Mouse (Mus musculus) right cerebral cortex, adult 2 months (tissue): Measurements from ENCODE around the gene Washc2.
"Not testable (repeated sequence)": the region's sequence is repeated elsewhere in the genome, so short reads cannot be mapped to it uniquely, and the experiment has no call there.

Experiments
- DNase-seq, 2 experiments: peaks; one replicate each; pipeline ENCODE4 v3.0.0; 2021 to 2022; ENCODE audit warnings: low spot score in 2 of 2

The Washc2 gene

GRCm38 (mm10) chr6:116207729-116208534 lies at the start of gene Washc2:
Gene Washc2 (plus strand): TSS chr6:116208038.
- peak; percentile 95 to 96 for DNase-seq

GRCm38 (mm10) chr6:116166383-116166782 lies 41.5 kb upstream of the Washc2 start:
- no peak for DNase-seq

- DNase-seq = not testable (repeated sequence)
Observed at GRCm38 (mm10) chr6:116173511-116174099, 34.2 kb upstream of the Washc2 start.

- no peak for DNase-seq
Observed at GRCm38 (mm10) chr6:116178376-116178775, 29.5 kb upstream of the Washc2 start.

- no peak for DNase-seq
Observed at GRCm38 (mm10) chr6:116180731-116181130, 27.1 kb upstream of the Washc2 start.

GRCm38 (mm10) chr6:116183509-116183908 lies 24.3 kb upstream of the Washc2 start:
- no peak for DNase-seq

GRCm38 (mm10) chr6:116186485-116186884 lies 21.4 kb upstream of the Washc2 start:
- DNase-seq = no peak

GRCm38 (mm10) chr6:116189417-116189816 lies 18.4 kb upstream of the Washc2 start:
- DNase-seq = no peak

- no peak for DNase-seq
Observed at GRCm38 (mm10) chr6:116192809-116193311, 15.0 kb upstream of the Washc2 start.

GRCm38 (mm10) chr6:116193394-116194393 lies 14.1 kb upstream of the Washc2 start, which contains the start of gene Tmcc1:
Gene Tmcc1 (minus strand): TSS chr6:116193486.
- DNase-seq = peak; percentile 98 to 99

GRCm38 (mm10) chr6:116195811-116196210 lies 12.0 kb upstream of the Washc2 start:
- no peak for DNase-seq

- DNase-seq = peak in 1 of 2 experiments; percentile 26
Observed at GRCm38 (mm10) chr6:116198173-116198572, 9.7 kb upstream of the Washc2 start.

- DNase-seq = no peak
Observed at GRCm38 (mm10) chr6:116199682-116200081, 8.2 kb upstream of the Washc2 start.

- DNase-seq = no peak
Observed at GRCm38 (mm10) chr6:116227767-116228166, 19.9 kb downstream of the Washc2 start.

- peak; percentile 81 to 83 for DNase-seq
Observed at GRCm38 (mm10) chr6:116228785-116229525, 21.1 kb downstream of the Washc2 start.

- not testable (repeated sequence) for DNase-seq
Observed at GRCm38 (mm10) chr6:116234821-116235220, 27.0 kb downstream of the Washc2 start.

- DNase-seq = no peak
Observed at GRCm38 (mm10) chr6:116235336-116235735, 27.5 kb downstream of the Washc2 start.

- DNase-seq = peak; percentile 22 to 28
Observed at GRCm38 (mm10) chr6:116238083-116238482, 30.2 kb downstream of the Washc2 start.

- no peak for DNase-seq
Observed at GRCm38 (mm10) chr6:116240371-116240770, 32.5 kb downstream of the Washc2 start.

GRCm38 (mm10) chr6:116259649-116260048 lies 51.8 kb downstream of the Washc2 start:
- no peak for DNase-seq

- no peak for DNase-seq
Observed at GRCm38 (mm10) chr6:116260481-116260880, 52.6 kb downstream of the Washc2 start.
